Mouse (Mus musculus): Measurements from ENCODE around the gene Pamr1.

DNA sequence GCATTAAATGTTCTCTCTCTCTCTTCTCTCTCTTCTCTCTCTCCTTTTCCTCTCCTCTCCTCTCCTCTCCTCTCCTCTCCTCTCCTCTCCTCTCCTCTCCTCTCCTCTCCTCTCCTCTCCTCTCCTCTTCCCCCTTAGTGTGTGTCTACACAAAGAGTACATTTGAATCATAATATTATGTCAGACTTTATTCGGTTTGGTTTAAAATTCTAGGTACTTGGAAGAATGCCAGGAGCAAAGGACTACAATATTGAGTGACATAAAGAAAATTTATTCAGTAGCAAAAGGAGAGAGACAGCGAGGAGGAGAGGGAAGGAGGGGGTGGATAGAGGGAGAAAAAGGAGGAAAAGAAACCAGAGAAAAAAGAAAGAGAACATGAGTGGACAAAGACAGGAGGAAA, 88.9 kb downstream of the Pamr1 start:
- TF ChIP-seq CTCF (IDR thresholded peaks at IDR 0.05; ENCODE audit: low read depth), result no peak
- no peak for TF ChIP-seq EP300 (optimal IDR thresholded peaks at IDR 0.05)

Measured in stomach, postnatal 0 days (tissue).